In the genomic region with DNA sequence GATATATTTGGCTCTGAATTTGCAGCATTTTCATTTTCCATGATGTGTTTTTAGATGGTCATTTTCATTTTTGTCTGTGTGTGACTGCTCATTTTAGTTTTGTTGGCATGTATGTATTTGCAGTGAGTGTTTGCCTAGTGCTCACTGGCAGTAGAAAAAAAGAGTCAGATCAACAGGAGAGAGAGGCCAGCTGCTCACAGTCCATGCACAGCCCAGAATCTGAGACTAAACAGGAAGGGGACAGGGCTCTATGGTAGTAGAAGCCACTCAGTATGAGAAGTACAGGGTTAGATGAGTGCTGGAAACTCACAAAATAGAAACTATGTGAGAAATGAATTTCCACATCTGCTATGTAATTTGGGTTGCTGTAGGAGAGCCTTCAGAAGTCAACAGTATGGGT, we compare ENCODE assay signal across 24 mouse cellular contexts. TPM values are rescaled to one million over a fixed set of nuclear protein-coding genes. Genes with fewer than 3 reads are reported as not detected.
DNase-seq lines count a peak whose midpoint lies in the region; ATAC-seq and TF ChIP-seq lines count a peak whose summit lies in the region.
"Had no signal": no experiment of that assay in that cellular context is flagged by ENCODE, and none has a peak within 500 bp of the region (broad histone marks: within the 10 kb centered on the region; RNA-seq: fewer than 3 reads in every experiment).

No protein-coding gene starts in this region.

- no peaks in the 10 kb centered on the region for H3K36me3 ChIP-seq in lung, embryonic 15.5 days
- H3K36me3 ChIP-seq in lung, postnatal 0 days (ENCODE audit: insufficient read depth, low read length), result no peaks in the 10 kb centered on the region
- H3K36me3 ChIP-seq: embryonic facial prominence, embryonic 10.5 days; embryonic facial prominence, embryonic 12.5 days; forebrain, embryonic 15.5 days; G1E had no signal

- H3K9me3 ChIP-seq in lung, embryonic 15.5 days, result no peaks in the 10 kb centered on the region
- no peaks in the 10 kb centered on the region for H3K9me3 ChIP-seq in lung, postnatal 0 days (ENCODE audit: low read length)
- H3K9me3 ChIP-seq: embryonic facial prominence, embryonic 10.5 days; embryonic facial prominence, embryonic 12.5 days; forebrain, embryonic 13.5 days; forebrain, embryonic 15.5 days had no signal

- H3K4me1 ChIP-seq in lung, embryonic 15.5 days, result no peaks in the 10 kb centered on the region
- H3K4me1 ChIP-seq in lung, postnatal 0 days (ENCODE audit: insufficient read depth, low read depth, low read length), result no peaks in the 10 kb centered on the region
- H3K4me1 ChIP-seq: embryonic facial prominence, embryonic 10.5 days; embryonic facial prominence, embryonic 12.5 days; forebrain, embryonic 13.5 days; forebrain, embryonic 15.5 days had no signal

- no peak for TF ChIP-seq CTCF in lung, postnatal 0 days (IDR thresholded peaks at IDR 0.05)

- TF ChIP-seq EP300 in lung, postnatal 0 days (IDR thresholded peaks at IDR 0.05), result no peak

- no peaks in the 10 kb centered on the region for H3K27me3 ChIP-seq in lung, embryonic 15.5 days
- H3K27me3 ChIP-seq in lung, postnatal 0 days (replicated peaks; ENCODE audit: insufficient read depth, low read length), result no peaks in the 10 kb centered on the region
- H3K27me3 ChIP-seq: CH12.LX; embryonic facial prominence, embryonic 12.5 days; forebrain, embryonic 13.5 days; forebrain, embryonic 15.5 days; Patski had no signal

- H3K4me2 ChIP-seq in lung, embryonic 15.5 days, result no peak overlapping the region
- no peak overlapping the region for H3K4me2 ChIP-seq in lung, postnatal 0 days (replicated peaks; ENCODE audit: low read depth, low read length)
- H3K4me2 ChIP-seq: embryonic facial prominence, embryonic 12.5 days; forebrain, embryonic 13.5 days; forebrain, embryonic 15.5 days had no signal

- H3K9ac ChIP-seq in lung, embryonic 15.5 days, result no peak overlapping the region
- H3K9ac ChIP-seq in lung, postnatal 0 days (replicated peaks; ENCODE audit: low read depth), result no peak overlapping the region
- H3K9ac ChIP-seq: embryonic facial prominence, embryonic 12.5 days; forebrain, embryonic 13.5 days; forebrain, embryonic 15.5 days had no signal

- no peak overlapping the region for H3K27ac ChIP-seq in lung, embryonic 15.5 days
- no peak overlapping the region for H3K27ac ChIP-seq in lung, postnatal 0 days (ENCODE audit: low read length)
- H3K27ac ChIP-seq: embryonic facial prominence, embryonic 10.5 days; embryonic facial prominence, embryonic 12.5 days; forebrain, embryonic 13.5 days; forebrain, embryonic 15.5 days had no signal

- no peak overlapping the region for H3K4me3 ChIP-seq in lung, embryonic 15.5 days
- H3K4me3 ChIP-seq in lung, postnatal 0 days (ENCODE audit: low read depth, low read length), result no peak overlapping the region
- H3K4me3 ChIP-seq: embryonic facial prominence, embryonic 10.5 days; embryonic facial prominence, embryonic 12.5 days; forebrain, embryonic 13.5 days; forebrain, embryonic 15.5 days had no signal

- ATAC-seq in frontal cortex, adult (ENCODE audit: low TSS enrichment), result peak; percentile 66; the same call in 1 of the 2 replicates
- ATAC-seq in lung, embryonic 15.5 days (ENCODE audit: borderline replicate concordance, extremely low read depth, low FRiP score, low TSS enrichment), result peak; percentile 77; the same call in 1 of the 2 replicates
- ATAC-seq in lung, postnatal 0 days, result no peak; the same call in 1 of the 2 replicates
- ATAC-seq: activated CD4-positive, CD25-positive, alpha-beta regulatory T cell, adult 4 months; CD4-positive, CD25-positive, alpha-beta regulatory T cell, adult 4 months; forebrain, embryonic 13.5 days; forebrain, embryonic 15.5 days; Patski had no signal

- no peak for DNase-seq in frontal cortex, postnatal 36 days (ENCODE audit: low spot score in 2 of 2)
- DNase-seq in lung, postnatal 0 days (ENCODE audit: low spot score), result no peak
- DNase-seq in lung, postnatal 10 days, result peak; percentile 5
- DNase-seq in lung, postnatal 14 days, result no peak
- DNase-seq: adrenal gland, adult 8-10 months; adrenal gland, postnatal 14 days; adrenal gland, postnatal 36 days; B cell, adult 2 months; cerebellum, adult 11-12 months; cerebellum, adult 2 months; cerebellum, adult 9-10 months; cerebellum, postnatal 10 days; cerebellum, postnatal 25 days had no signal

RNA-seq across cellular contexts. Expression of a gene that starts 56.3 kb away (rescaled TPM):
- not detected in 2 replicates for polyA plus RNA-seq in lung, embryonic 15.5 days (2015; fragmentation: Nextera tagmentation; extraction: Ambion mirVana)
- not detected in 2 replicates for polyA plus RNA-seq in lung, postnatal 0 days (2015; fragmentation: Nextera tagmentation; extraction: Ambion mirVana)
- polyA plus RNA-seq: activated CD4-positive, CD25-positive, alpha-beta regulatory T cell, adult 4 months; G1E; Patski had no signal
